Mouse (Mus musculus) CH12.LX (cell line): Measurements from ENCODE around the gene Zfp507. TPM values are rescaled to one million over a fixed set of nuclear protein-coding genes. Genes with fewer than 3 reads are reported as not detected.
A peak's percentile ranks its signal among the peaks of the same experiment; 100 is the strongest.

Experiments
- DNase-seq: peaks from one replicate; pipeline ENCODE4 v3.0.0-alpha.2; 2013; ENCODE audit errors: extremely low read depth
- H3K27ac ChIP-seq: 2 replicates; pipeline ENCODE4 v1.5.1; 2012; ENCODE audit warnings: low read depth, mild to moderate bottlenecking, control low read depth, moderate library complexity; ENCODE audit not compliant: insufficient read depth
- H3K27me3 ChIP-seq: replicated peaks from 2 replicates; pipeline ENCODE3; 2012; ENCODE audit warnings: inconsistent platforms
- H3K36me3 ChIP-seq, 2 experiments: replicated peaks in 1 of 2; 2 replicates each; pipeline versions ENCODE3 to v1.6.1; 2012; ENCODE audit warnings: inconsistent platforms in 1 of 2, low read length in 1 of 2, mild to moderate bottlenecking in 1 of 2, mixed read lengths in 1 of 2, moderate library complexity in 1 of 2; ENCODE audit not compliant: control insufficient read depth in 1 of 2, insufficient read depth in 1 of 2
- H3K4me1 ChIP-seq, 2 experiments: 2 replicates each; pipeline ENCODE4 v1.6.1; 2012; ENCODE audit warnings: inconsistent platforms in 1 of 2, moderate library complexity in 1 of 2; ENCODE audit not compliant: insufficient read depth in 2 of 2, control insufficient read depth in 1 of 2
- H3K4me2 ChIP-seq: 2 replicates; pipeline ENCODE4 v1.6.1; 2012; ENCODE audit warnings: low read depth, mild to moderate bottlenecking, control low read depth; ENCODE audit not compliant: poor library complexity, insufficient read depth, severe bottlenecking
- H3K4me3 ChIP-seq, 3 experiments: fragments of 150-350 bp in 1 of 3; sonication (generic) in 1 of 3; replicated peaks in 1 of 3; 2 replicates each; pipeline versions ENCODE3 to v1.5.1; 2011 to 2012; ENCODE audit warnings: low read depth in 2 of 3, low read length in 2 of 3, mild to moderate bottlenecking in 2 of 3, moderate library complexity in 2 of 3, control low read depth in 1 of 3, improper control_type of control experiment in 1 of 3, inconsistent platforms in 1 of 3, mixed read lengths in 1 of 3; ENCODE audit not compliant: poor library complexity in 1 of 3
- H3K79me2 ChIP-seq: replicated peaks from 2 replicates; pipeline ENCODE4 v1.6.1; 2012; ENCODE audit warnings: mild to moderate bottlenecking, moderate library complexity; ENCODE audit not compliant: control insufficient read depth, poor library complexity, insufficient read depth, severe bottlenecking; ENCODE audit errors: extremely low read depth
- H3K9ac ChIP-seq: 2 replicates; pipeline ENCODE4 v1.6.1; 2012; ENCODE audit warnings: low read depth, mild to moderate bottlenecking, control low read depth, moderate library complexity; ENCODE audit not compliant: insufficient read depth
- H3K9me3 ChIP-seq: replicated peaks from 2 replicates; pipeline ENCODE3; 2012; ENCODE audit warnings: low read length, inconsistent platforms, mixed read lengths
- BHLHE40 ChIP-seq: IDR thresholded peaks from 2 replicates; pipeline ENCODE4 v1.6.1; 2011; ENCODE audit warnings: mild to moderate bottlenecking, low read depth, low read length, improper control_type of control experiment
- CHD2 ChIP-seq: IDR thresholded peaks from 2 replicates; pipeline ENCODE4 v1.6.1; 2011; ENCODE audit warnings: low read length, improper control_type of control experiment
- CTCF ChIP-seq, 2 experiments: IDR thresholded peaks in 1 of 2; conservative IDR thresholded peaks in 1 of 2; 2 replicates each; pipeline ENCODE4 v1.5.1; 2011 to 2012; ENCODE audit warnings: low read depth in 2 of 2, low read length in 2 of 2, improper control_type of control experiment in 1 of 2, inconsistent platforms in 1 of 2, mild to moderate bottlenecking in 1 of 2, moderate library complexity in 1 of 2
- ETS1 ChIP-seq: conservative IDR thresholded peaks from 2 replicates; pipeline ENCODE4 v1.6.1; 2012; ENCODE audit warnings: low read depth, mild to moderate bottlenecking, inconsistent platforms, low read length, improper control_type of control experiment, moderate library complexity
- IRF4 ChIP-seq: IDR thresholded peaks from 2 replicates; pipeline ENCODE4 v1.6.1; 2014; ENCODE audit warnings: low read depth, mild to moderate bottlenecking, inconsistent platforms, low read length, improper control_type of control experiment
- JUN ChIP-seq: IDR thresholded peaks from 2 replicates; pipeline ENCODE4 v1.6.1; 2011; ENCODE audit warnings: low read depth, mild to moderate bottlenecking, low read length, improper control_type of control experiment, moderate library complexity; ENCODE audit not compliant: insufficient read depth
- JUND ChIP-seq: conservative IDR thresholded peaks from 2 replicates; pipeline ENCODE4 v1.6.1; 2011; ENCODE audit warnings: low read depth, low read length, improper control_type of control experiment
- MAFK ChIP-seq: IDR thresholded peaks from 2 replicates; pipeline ENCODE4 v1.6.1; 2011; ENCODE audit warnings: low read length, improper control_type of control experiment; ENCODE audit not compliant: insufficient replicate concordance
- MAX ChIP-seq: IDR thresholded peaks from 2 replicates; pipeline ENCODE4 v1.6.1; 2011; ENCODE audit warnings: low read length, improper control_type of control experiment
- MAZ ChIP-seq: IDR thresholded peaks from 2 replicates; pipeline ENCODE4 v1.6.1; 2012; ENCODE audit warnings: low read depth, mild to moderate bottlenecking, inconsistent platforms, low read length, improper control_type of control experiment, moderate library complexity
- MEF2A ChIP-seq: IDR thresholded peaks from 2 replicates; pipeline ENCODE4 v1.6.1; 2014; ENCODE audit warnings: low read depth, mild to moderate bottlenecking, inconsistent platforms, low read length, improper control_type of control experiment, borderline replicate concordance
- MXI1 ChIP-seq: IDR thresholded peaks from 2 replicates; pipeline ENCODE4 v1.6.1; 2011; ENCODE audit warnings: mild to moderate bottlenecking, low read depth, low read length, improper control_type of control experiment
- MYC ChIP-seq: IDR thresholded peaks from 2 replicates; pipeline ENCODE4 v1.6.1; 2011; ENCODE audit warnings: low read depth, mild to moderate bottlenecking, improper control_type of control experiment, low read length
- NRF1 ChIP-seq: IDR thresholded peaks from 2 replicates; pipeline ENCODE4 v1.6.1; 2014; ENCODE audit warnings: low read depth, mild to moderate bottlenecking, inconsistent platforms, low read length, improper control_type of control experiment, moderate library complexity
- PAX5 ChIP-seq: IDR thresholded peaks from 2 replicates; pipeline ENCODE4 v1.6.1; 2012; ENCODE audit warnings: low read length, inconsistent platforms, mixed read lengths
- POLR2A ChIP-seq: IDR thresholded peaks from 2 replicates; pipeline ENCODE4 v1.6.1; 2011; ENCODE audit warnings: low read depth, mild to moderate bottlenecking, improper control_type of control experiment, low read length
- POLR2AphosphoS2 ChIP-seq: IDR thresholded peaks from 2 replicates; pipeline ENCODE4 v1.6.1; 2011; ENCODE audit warnings: low read depth, low read length, improper control_type of control experiment
- RCOR1 ChIP-seq: conservative IDR thresholded peaks from 2 replicates; pipeline ENCODE4 v1.6.1; 2012; ENCODE audit warnings: low read depth, mild to moderate bottlenecking, inconsistent platforms, low read length, improper control_type of control experiment
- SMC3 ChIP-seq: IDR thresholded peaks from 2 replicates; pipeline ENCODE4 v1.6.1; 2011; ENCODE audit warnings: low read depth, low read length, improper control_type of control experiment
- TCF12 ChIP-seq: IDR thresholded peaks from 2 replicates; pipeline ENCODE4 v1.6.1; 2014; ENCODE audit warnings: low read depth, mild to moderate bottlenecking, inconsistent platforms, low read length, improper control_type of control experiment
- ZNF384 ChIP-seq: IDR thresholded peaks from 2 replicates; pipeline ENCODE4 v1.6.1; 2012; ENCODE audit warnings: low read depth, low read length, improper control_type of control experiment, inconsistent platforms
- dilution Hi-C: fragments of 300-500 bp; cut with MboI; formaldehyde crosslinking; loops from 2 replicates; pipeline ENCODE4 v1.14.3; 2020; ENCODE audit warnings: low sequenced_read_pairs; ENCODE audit not compliant: extremely low pct_unique_long_range_greater_than_20kb, extremely low pct_ligation_motif_present
- in situ Hi-C: fragments of 300-500 bp; cut with MboI; formaldehyde crosslinking; loops from 3 replicates; pipeline ENCODE4 v1.14.3; 2019; ENCODE audit warnings: low sequenced_read_pairs, low pct_ligation_motif_present, low pct_unique_long_range_greater_than_20kb, mixed read lengths
- polyA plus RNA-seq: library from polyadenylated mRNA; unstranded; fragments of >175 nt; gene quantifications from 2 replicates; pipeline ENCODE4 v1.2.1, GENCODE M21; 2012; ENCODE audit warnings: low read depth; ENCODE audit not compliant: insufficient read length
- total RNA-seq, 2 experiments: library from RNA; depleted of rRNA; stranded (reverse); fragments of 300-350 nt in 1 of 2; fragments of >200 nt in 1 of 2; gene quantifications; 2 replicates each; pipeline ENCODE4 v1.2.3; 2012 to 2014

Zfp507 gene
- total and polyA plus RNA-seq, 3 experiments, result 10.4 to 19.8 (median 19.5) TPM

GRCm38 (mm10) chr7:35747397-35747964, 55.3 kb downstream of the Zfp507 start:
- TF ChIP-seq MXI1, result no peak
- TF ChIP-seq NRF1, result no peak
- TF ChIP-seq JUN, result no peak
- no peak for TF ChIP-seq JUND
- TF ChIP-seq MAZ, result no peak
- no peak for TF ChIP-seq ZNF384
- peaks cover 0 to 3% of the 10 kb centered on the region in 2 experiments for H3K36me3 ChIP-seq

GRCm38 (mm10) chr7:35746686-35747396, 56.0 kb downstream of the Zfp507 start:
- Histone ChIP-seq H3K27ac (no peak overlapping the region), H3K4me1 (peaks cover 19 to 57% of the 10 kb centered on the region in 2 experiments), H3K4me3 (no peak overlapping the region), H3K36me3 (peaks cover 0 to 3% of the 10 kb centered on the region in 2 experiments), H3K9ac (no peak overlapping the region), H3K4me2 (no peak overlapping the region), H3K79me2 (no peaks in the 10 kb centered on the region)
- dilution Hi-C loops (no loop called here), in situ Hi-C loops (no loop called here)
- DNase-seq, result no peak
- no peak for TF ChIP-seq JUND
- TF ChIP-seq BHLHE40, result no peak
- TF ChIP-seq PAX5, result no peak
- TF ChIP-seq MAX, result no peak
- TF ChIP-seq JUN, result no peak
- TF ChIP-seq, all 38 proteins: peak for 0
- Histone ChIP-seq H3K27me3 (no peaks in the 10 kb centered on the region), H3K9me3 (peaks cover 3% of the 10 kb centered on the region)

More at GRCm38 (mm10) chr7:35747397-35747964, 55.3 kb downstream of the Zfp507 start:
- Histone ChIP-seq H3K4me3 (no peak overlapping the region), H3K9ac (no peak overlapping the region), H3K9me3 (peaks cover 3% of the 10 kb centered on the region), H3K27me3 (no peaks in the 10 kb centered on the region), H3K27ac (no peak overlapping the region), H3K4me1 (peaks cover 15 to 51% of the 10 kb centered on the region in 2 experiments), H3K79me2 (no peaks in the 10 kb centered on the region), H3K4me2 (no peak overlapping the region)
- dilution Hi-C loops, result no loop called here
- in situ Hi-C loops, result no loop called here
- no peak for DNase-seq

- Histone ChIP-seq H3K4me2 (no peak overlapping the region), H3K4me1 (peaks cover 20 to 57% of the 10 kb centered on the region in 2 experiments), H3K27ac (no peak overlapping the region), H3K9me3 (peaks cover 3% of the 10 kb centered on the region), H3K36me3 (peaks cover 0 to 3% of the 10 kb centered on the region in 2 experiments), H3K9ac (no peak overlapping the region), H3K79me2 (no peaks in the 10 kb centered on the region), H3K4me3 (no peak overlapping the region), H3K27me3 (no peaks in the 10 kb centered on the region)
- in situ Hi-C loops (no loop called here), dilution Hi-C loops (no loop called here)
- peak; percentile 66 for DNase-seq
- peak; percentile 86 for TF ChIP-seq JUND
- TF ChIP-seq RCOR1, result peak; percentile 83
- TF ChIP-seq CTCF (conservative IDR thresholded peaks at IDR 0.05 in 1 of 2, IDR thresholded peaks at IDR 0.05 in 1 of 2; ENCODE audit: low read depth in 2 of 2, low read length in 2 of 2), result no peak
- TF ChIP-seq MYC, result no peak
- peak; percentile 38; the same call in 1 of the 2 replicates for TF ChIP-seq TCF12
- 0 out of 2 replicates have a peak, but pooled peaks have one; percentile 24 for TF ChIP-seq MAZ
- TF ChIP-seq IRF4, result peak; percentile 94
- peak; percentile 54; the same call in 1 of the 2 replicates for TF ChIP-seq MAX
- peak; percentile 33; the same call in 1 of the 2 replicates for TF ChIP-seq CHD2
- no peak for TF ChIP-seq POLR2A
- peak; percentile 72 for TF ChIP-seq JUN
- TF ChIP-seq MAFK, result peak; percentile 13; the same call in 1 of the 2 replicates
- TF ChIP-seq NRF1, result no peak
- no peak for TF ChIP-seq ZNF384
- TF ChIP-seq BHLHE40, result peak; percentile 73
- peak; percentile 70 for TF ChIP-seq ETS1
- no peak for TF ChIP-seq POLR2AphosphoS2
- peak; percentile 58 for TF ChIP-seq MEF2A
- TF ChIP-seq SMC3, result no peak
Measured at GRCm38 (mm10) chr7:35745281-35745702, 57.5 kb downstream of the Zfp507 start.
